ENCODE assay signal across 8 mouse cellular contexts in genomic region chr1:21166287-21166733, GRCm38 (mm10). TPM values are rescaled to one million over a fixed set of nuclear protein-coding genes. Genes with fewer than 3 reads are reported as not detected.
A peak's percentile ranks its signal among the peaks of the same experiment; 100 is the strongest.
DNase-seq lines count a peak whose midpoint lies in the region; ATAC-seq and TF ChIP-seq lines count a peak whose summit lies in the region.

No protein-coding gene starts in this region.

- peak; percentile 91 for ATAC-seq in heart, embryonic 12.5 days (ENCODE audit: insufficient number of reproducible peaks, low FRiP score)
- peak; percentile 92 for ATAC-seq in kidney, postnatal 0 days (replicated peaks; ENCODE audit: low FRiP score, low read depth)
- ATAC-seq in liver, embryonic 11.5 days (replicated peaks; ENCODE audit: low FRiP score), result peak; percentile 85
- ATAC-seq in stomach, embryonic 15.5 days (ENCODE audit: insufficient read depth, low FRiP score, low read depth), result peak; percentile 94

- no peak overlapping the region for H3K4me3 ChIP-seq in bone marrow, adult 2 months (replicated peaks; ENCODE audit: control insufficient read depth, low read depth, low read length)
- H3K4me3 ChIP-seq in embryonic fibroblast, embryonic 13.5 days (ENCODE audit: insufficient read depth, low read length), result peak overlapping the region; percentile 36; the same call in 1 of the 2 replicates
- H3K4me3 ChIP-seq in heart, embryonic 12.5 days, result peak overlapping the region; percentile 45
- H3K4me3 ChIP-seq in kidney, postnatal 0 days (replicated peaks; ENCODE audit: low read depth, low read length), result peak overlapping the region; percentile 36
- H3K4me3 ChIP-seq in liver, embryonic 11.5 days (ENCODE audit: low read depth, low read length), result peak overlapping the region; percentile 34
- peak overlapping the region; percentile 37 for H3K4me3 ChIP-seq in stomach, embryonic 15.5 days (replicated peaks)

- peaks cover 8% of the 10 kb centered on the region; the same call in 1 of the 2 replicates for H3K27me3 ChIP-seq in heart, embryonic 12.5 days (replicated peaks)
- no peaks in the 10 kb centered on the region for H3K27me3 ChIP-seq in kidney, postnatal 0 days (ENCODE audit: insufficient read depth, low read length)
- H3K27me3 ChIP-seq in liver, embryonic 11.5 days (replicated peaks; ENCODE audit: control insufficient read depth, insufficient read depth, low read length), result no peaks in the 10 kb centered on the region
- no peaks in the 10 kb centered on the region for H3K27me3 ChIP-seq in stomach, embryonic 15.5 days (replicated peaks)

- H3K4me2 ChIP-seq in heart, embryonic 12.5 days, result peak overlapping the region; percentile 73
- H3K4me2 ChIP-seq in kidney, postnatal 0 days (ENCODE audit: low read length), result peak overlapping the region; percentile 68
- H3K4me2 ChIP-seq in liver, embryonic 11.5 days, result peak overlapping the region; percentile 69
- H3K4me2 ChIP-seq in stomach, embryonic 15.5 days, result peak overlapping the region; percentile 65

- no peaks in the 10 kb centered on the region for H3K4me1 ChIP-seq in bone marrow, adult 2 months (ENCODE audit: control insufficient read depth, insufficient read depth, low read length)
- no peaks in the 10 kb centered on the region for H3K4me1 ChIP-seq in embryonic fibroblast, embryonic 13.5 days (ENCODE audit: control insufficient read depth, insufficient read depth, low read length)
- H3K4me1 ChIP-seq in heart, embryonic 12.5 days (replicated peaks), result peaks cover 9% of the 10 kb centered on the region
- no peaks in the 10 kb centered on the region for H3K4me1 ChIP-seq in kidney, postnatal 0 days (replicated peaks; ENCODE audit: insufficient read depth, low read length)
- H3K4me1 ChIP-seq in liver, embryonic 11.5 days (replicated peaks; ENCODE audit: control insufficient read depth, insufficient read depth, low read length), result no peaks in the 10 kb centered on the region
- no peaks in the 10 kb centered on the region for H3K4me1 ChIP-seq in stomach, embryonic 15.5 days

- H3K9me3 ChIP-seq in heart, embryonic 12.5 days (replicated peaks), result no peaks in the 10 kb centered on the region
- no peaks in the 10 kb centered on the region for H3K9me3 ChIP-seq in kidney, postnatal 0 days (replicated peaks; ENCODE audit: low read length)
- H3K9me3 ChIP-seq in liver, embryonic 11.5 days (ENCODE audit: control insufficient read depth, low read length), result no peaks in the 10 kb centered on the region
- no peaks in the 10 kb centered on the region for H3K9me3 ChIP-seq in stomach, embryonic 15.5 days

- TF ChIP-seq CTCF in bone marrow, adult 2 months (IDR thresholded peaks at IDR 0.05; ENCODE audit: control insufficient read depth, insufficient read depth, low read length), result peak; percentile 66
- peak; percentile 63; the same call in 1 of the 2 replicates for TF ChIP-seq CTCF in embryonic fibroblast, embryonic 13.5 days (IDR thresholded peaks at IDR 0.05; ENCODE audit: borderline replicate concordance, insufficient read depth, low read length)
- TF ChIP-seq CTCF in kidney, postnatal 0 days (IDR thresholded peaks at IDR 0.05; ENCODE audit: low read depth), result peak; percentile 95

- no peaks in the 10 kb centered on the region for H3K36me3 ChIP-seq in heart, embryonic 12.5 days
- no peaks in the 10 kb centered on the region for H3K36me3 ChIP-seq in kidney, postnatal 0 days (ENCODE audit: insufficient read depth, low read length)
- no peaks in the 10 kb centered on the region for H3K36me3 ChIP-seq in liver, embryonic 11.5 days (ENCODE audit: control insufficient read depth, insufficient read depth, low read length)
- no peaks in the 10 kb centered on the region for H3K36me3 ChIP-seq in stomach, embryonic 15.5 days

- TF ChIP-seq POLR2A in bone marrow, adult 2 months (IDR thresholded peaks at IDR 0.05; ENCODE audit: borderline replicate concordance, control insufficient read depth, low read depth, low read length), result no peak
- TF ChIP-seq POLR2A in embryonic fibroblast, embryonic 13.5 days (IDR thresholded peaks at IDR 0.05; ENCODE audit: low read depth, low read length), result peak; percentile 60

- peak overlapping the region; percentile 32; the same call in 1 of the 2 replicates for H3K9ac ChIP-seq in heart, embryonic 12.5 days
- H3K9ac ChIP-seq in kidney, postnatal 0 days (ENCODE audit: low read depth, low read length), result no peak overlapping the region
- H3K9ac ChIP-seq in liver, embryonic 11.5 days (ENCODE audit: low read depth, low read length), result peak overlapping the region; percentile 40; the same call in 1 of the 2 replicates
- H3K9ac ChIP-seq in stomach, embryonic 15.5 days, result no peak overlapping the region

- peak; percentile 51 for DNase-seq in A20 (ENCODE audit: low read depth, low spot score)
- DNase-seq in kidney, postnatal 0 days (ENCODE audit: low spot score), result peak; percentile 93
- DNase-seq in liver, embryonic 11.5 days (ENCODE audit: low spot score), result peak; percentile 76
- DNase-seq in natural killer cell, adult 2 months (ENCODE audit: low spot score in 2 of 2), result peak; percentile 21 to 46

- H3K27ac ChIP-seq in bone marrow, adult 2 months (ENCODE audit: control insufficient read depth, insufficient read depth, low read depth, low read length, poor library complexity), result no peak overlapping the region
- H3K27ac ChIP-seq in embryonic fibroblast, embryonic 13.5 days (ENCODE audit: insufficient read depth, low read length), result no peak overlapping the region
- no peak overlapping the region for H3K27ac ChIP-seq in heart, embryonic 12.5 days (ENCODE audit: poor library complexity, severe bottlenecking)
- H3K27ac ChIP-seq in kidney, postnatal 0 days, result no peak overlapping the region
- H3K27ac ChIP-seq in liver, embryonic 11.5 days (ENCODE audit: low read depth, low read length), result no peak overlapping the region
- no peak overlapping the region for H3K27ac ChIP-seq in stomach, embryonic 15.5 days

- whole genome bisulfite sequencing in bone marrow, adult 2 months, result under 1% methylated on average over 15 of the region's 15 CpGs
- WGBS in heart, embryonic 12.5 days, result under 1% methylated on average over 15 of the region's 15 CpGs
- WGBS in kidney, postnatal 0 days, result under 1% methylated on average over 15 of the region's 15 CpGs
- 1% methylated on average over 15 of the region's 15 CpGs for WGBS in liver, embryonic 11.5 days
- under 1% methylated on average over 15 of the region's 15 CpGs for WGBS in stomach, embryonic 15.5 days

RNA-seq across cellular contexts. Expression of gene Tmem14a, which starts 52.1 kb away (rescaled TPM):
- polyA plus RNA-seq in bone marrow, adult 2 months (2011; ENCODE audit: insufficient read depth, insufficient read length, low replicate concordance, missing spikeins), result 1.7 TPM in 1 of 2 replicates, not detected in the other
- 8.0 and 8.6 TPM in 2 replicates for polyA plus RNA-seq in embryonic fibroblast, embryonic 13.5 days (2011; ENCODE audit: insufficient read length, low read depth, missing spikeins)
- polyA plus RNA-seq in heart, embryonic 12.5 days (2016; fragmentation: Nextera tagmentation; extraction: Ambion mirVana), result 10.3 and 12.0 TPM in 2 replicates
- polyA plus RNA-seq in kidney, postnatal 0 days (2015; fragmentation: Nextera tagmentation; extraction: Ambion mirVana), result 13.8 and 14.1 TPM in 2 replicates
- 6.8 and 8.0 TPM in 2 replicates for polyA plus RNA-seq in liver, embryonic 11.5 days (2014; fragmentation: Nextera tagmentation; extraction: Ambion mirVana)
- 12.1 and 16.2 TPM in 2 replicates for polyA plus RNA-seq in stomach, embryonic 15.5 days (2015; fragmentation: Nextera tagmentation; extraction: Ambion mirVana)

Comparison
In these comparisons a context has a peak if more than half of its experiments do, and no peak if none do; other contexts are left out.
1. DNase-seq: peak in every context shown above with its lines; median percentile 93 in kidney, postnatal 0 days; 76 in liver, embryonic 11.5 days; 51 in A20; 34 in natural killer cell, adult 2 months.
2. H3K9ac ChIP-seq: peak in heart, embryonic 12.5 days (single experiment) and liver, embryonic 11.5 days (single experiment); none in kidney, postnatal 0 days (single experiment) and stomach, embryonic 15.5 days (single experiment).
3. Peak in every context shown above with its lines, with median percentiles within 50 percentile points of each other: CTCF ChIP-seq, ATAC-seq and H3K4me2 ChIP-seq.